Mouse (Mus musculus) neural tube, embryonic 15.5 days (tissue): ENCODE results near the gene Icmt. TPM values are rescaled to one million over a fixed set of nuclear protein-coding genes. Genes with fewer than 3 reads are reported as not detected.

Experiments used
- ATAC-seq: fragments of 200-750 bp; cut with Nextera tagmentation; 2 replicates; pipeline ENCODE4 v1.8.0; 2017; ENCODE audit warnings: mild to moderate bottlenecking, moderate TSS enrichment, moderate library complexity; ENCODE audit not compliant: low FRiP score
- H3K27ac ChIP-seq: fragments of 300-500 bp; sonication (generic); replicated peaks from 2 replicates; pipeline ENCODE4 v1.5.1; 2015; ENCODE audit warnings: mild to moderate bottlenecking, inconsistent platforms
- H3K27me3 ChIP-seq: fragments of 300-500 bp; sonication (generic); replicated peaks from 2 replicates; pipeline ENCODE4 v1.6.1; 2015; ENCODE audit warnings: inconsistent platforms
- H3K36me3 ChIP-seq: fragments of 300-500 bp; sonication (generic); 2 replicates; pipeline ENCODE4 v1.6.1; 2015; ENCODE audit warnings: inconsistent platforms
- H3K4me1 ChIP-seq: fragments of 300-500 bp; sonication (generic); 2 replicates; pipeline ENCODE4 v1.6.1; 2015; ENCODE audit warnings: inconsistent platforms
- H3K4me2 ChIP-seq: fragments of 300-500 bp; sonication (generic); 2 replicates; pipeline ENCODE4 v1.6.1; 2015; ENCODE audit warnings: inconsistent platforms, mild to moderate bottlenecking, moderate library complexity
- H3K4me3 ChIP-seq: fragments of 300-500 bp; sonication (generic); replicated peaks from 2 replicates; pipeline ENCODE4 v1.5.1; 2015; ENCODE audit warnings: mild to moderate bottlenecking, inconsistent platforms
- H3K9ac ChIP-seq: fragments of 300-500 bp; sonication (generic); replicated peaks from 2 replicates; pipeline ENCODE4 v1.6.1; 2015; ENCODE audit warnings: mild to moderate bottlenecking, inconsistent platforms
- H3K9me3 ChIP-seq: fragments of 300-500 bp; sonication (generic); replicated peaks from 2 replicates; pipeline ENCODE4 v1.6.1; 2016; ENCODE audit warnings: inconsistent platforms
- WGBS: fragments of 180-500 bp; shearing (Covaris S2); methylation state at CpG from one replicate; pipeline ENCODE4 v1.1.7; 2015; ENCODE audit warnings: mixed read lengths; 5-methylcytosine and 5-hydroxymethylcytosine counted together
- polyA plus RNA-seq: library from polyadenylated mRNA; unstranded; fragments of >200 nt; fragmentation: Nextera tagmentation; extraction: Ambion mirVana; gene quantifications from 2 replicates; pipeline ENCODE4 v1.2.1, GENCODE M21; 2015

Icmt gene
- polyA plus RNA-seq, 1 experiment from 2014 or later = 21.1 TPM

DNA sequence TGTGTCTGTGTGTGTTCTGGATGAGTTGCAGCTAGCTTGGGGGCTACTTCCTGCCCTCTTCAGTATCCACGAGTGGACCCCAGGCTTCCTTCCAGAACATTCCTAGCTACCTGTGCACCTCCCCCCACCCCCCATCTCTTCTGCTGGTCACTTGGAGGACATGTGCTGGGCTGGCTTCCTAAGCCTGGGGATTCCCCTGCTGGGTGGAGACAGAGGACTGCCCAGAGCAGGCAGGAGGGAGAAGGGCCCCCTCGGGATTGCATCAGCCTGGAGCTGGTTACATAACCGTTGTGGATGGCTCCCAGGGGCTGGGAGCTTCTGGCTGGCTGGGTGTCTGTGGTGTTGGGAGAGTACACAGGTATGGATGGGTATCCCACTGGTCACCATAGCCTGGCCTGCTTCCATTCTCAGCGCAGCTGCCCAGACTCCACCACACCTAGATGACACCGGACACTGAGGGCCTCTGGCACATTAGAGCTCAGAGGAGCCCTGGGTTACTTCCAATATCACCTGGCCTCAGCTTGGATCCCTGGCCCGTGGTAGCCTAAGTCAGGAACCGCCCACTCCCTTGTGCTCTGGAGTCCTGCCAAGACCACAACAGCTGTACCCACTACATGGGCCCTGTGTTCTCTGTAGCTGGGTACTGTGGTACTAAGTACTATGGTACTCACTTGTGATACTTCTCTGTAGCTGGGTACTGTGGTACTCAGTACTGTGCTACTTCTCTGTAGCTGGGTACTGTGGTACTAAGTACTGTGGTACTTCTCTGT, 48.3 kb downstream of the Icmt start:
- Histone ChIP-seq H3K27ac (no peak overlapping the region), H3K27me3 (peaks cover 11% of the 10 kb centered on the region), H3K4me1 (peaks cover 60% of the 10 kb centered on the region), H3K4me2 (no peak overlapping the region), H3K9me3 (no peaks in the 10 kb centered on the region), H3K9ac (no peak overlapping the region), H3K36me3 (no peaks in the 10 kb centered on the region), H3K4me3 (no peak overlapping the region)
- ATAC-seq = no peak
- WGBS = 57% methylated on average over 7 of the region's 7 CpGs

GRCm38 (mm10) chr4:152349837-152350381, 52.9 kb downstream of the Icmt start:
- Histone ChIP-seq H3K36me3 (peaks cover 16% of the 10 kb centered on the region; the same call in 1 of the 2 replicates), H3K27me3 (0 out of 2 replicates have a peak, but pooled peaks cover 11% of the 10 kb centered on the region), H3K9ac (0 out of 2 replicates have a peak overlapping the region, but pooled peaks have one; percentile 4), H3K27ac (peak overlapping the region; percentile 81), H3K4me2 (peak overlapping the region; percentile 49), H3K4me3 (peak overlapping the region; percentile 11; the same call in 1 of the 2 replicates), H3K9me3 (no peaks in the 10 kb centered on the region), H3K4me1 (peaks cover 51% of the 10 kb centered on the region)
- peak; percentile 62 for ATAC-seq
- under 1% methylated on average over 17 of the region's 17 CpGs for WGBS

- H3K4me3 ChIP-seq = no peak overlapping the region
- H3K36me3 ChIP-seq = peaks cover 20% of the 10 kb centered on the region; the same call in 1 of the 2 replicates
- peak overlapping the region; percentile 14; the same call in 1 of the 2 replicates for H3K9ac ChIP-seq
- WGBS = 27% methylated on average over 8 of the region's 8 CpGs
- no peaks in the 10 kb centered on the region for H3K9me3 ChIP-seq
- H3K4me1 ChIP-seq = peaks cover 45% of the 10 kb centered on the region
- peak overlapping the region; percentile 25 for H3K4me2 ChIP-seq
- H3K27me3 ChIP-seq = 0 out of 2 replicates have a peak, but pooled peaks cover 11% of the 10 kb centered on the region
- peak overlapping the region; percentile 81 for H3K27ac ChIP-seq
- ATAC-seq = no peak
These were observed 53.8 kb downstream of the Icmt start for GRCm38 (mm10) chr4:152350722-152351421.

DNA sequence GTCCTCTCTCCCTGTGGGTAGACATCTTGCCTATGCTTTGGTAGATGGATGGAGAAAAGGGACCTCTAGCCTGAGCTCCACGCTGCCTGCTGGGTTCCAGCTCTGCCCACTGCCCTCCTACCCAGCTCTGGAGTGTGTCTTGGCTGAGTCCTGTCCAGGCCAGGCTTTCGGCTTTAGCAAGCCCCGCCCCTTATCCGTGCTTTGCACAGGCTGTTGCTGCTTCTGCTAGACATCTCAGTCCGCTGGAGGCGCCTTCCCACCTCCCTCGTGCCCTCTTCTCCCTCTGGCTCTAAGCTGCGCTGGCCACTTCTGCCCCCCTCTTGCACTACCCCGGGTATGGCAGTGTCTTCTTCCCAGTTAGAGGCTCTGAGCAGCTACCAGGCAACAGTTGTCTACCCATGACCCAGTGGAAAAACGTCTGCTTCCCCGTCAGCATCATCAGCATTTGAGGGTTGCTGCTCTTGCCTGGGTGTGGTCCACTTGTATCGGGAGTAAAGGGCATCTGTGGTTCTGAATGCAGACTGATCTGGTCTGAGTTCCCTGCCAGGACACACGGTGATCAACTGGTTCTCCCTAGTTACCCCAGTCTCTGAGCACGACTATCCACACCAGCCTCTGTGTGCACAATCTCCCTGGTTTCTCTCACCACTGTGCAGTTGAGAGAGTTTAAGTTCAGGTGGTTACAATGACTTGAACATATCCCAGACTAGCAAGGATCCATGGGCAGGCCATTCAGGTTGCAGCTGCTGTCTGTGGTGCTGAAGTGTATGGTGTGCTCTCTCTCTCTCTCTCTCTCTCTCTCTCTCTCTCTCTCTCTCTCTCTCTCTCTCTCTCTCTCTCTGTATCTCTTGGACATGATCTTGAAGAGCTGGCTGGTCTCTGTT, 54.6 kb downstream of the Icmt start:
- Histone ChIP-seq H3K4me1 (peaks cover 45% of the 10 kb centered on the region), H3K27ac (0 out of 2 replicates have a peak overlapping the region, but pooled peaks have one; percentile 81), H3K4me3 (no peak overlapping the region), H3K9me3 (no peaks in the 10 kb centered on the region), H3K4me2 (peak overlapping the region; percentile 17; the same call in 1 of the 2 replicates), H3K27me3 (0 out of 2 replicates have a peak, but pooled peaks cover 12% of the 10 kb centered on the region), H3K36me3 (peaks cover 28% of the 10 kb centered on the region), H3K9ac (peak overlapping the region; percentile 14; the same call in 1 of the 2 replicates)
- peak; percentile 23 for ATAC-seq
- 11% methylated on average over 14 of the region's 14 CpGs for WGBS

- H3K9me3 ChIP-seq = no peaks in the 10 kb centered on the region
- H3K36me3 ChIP-seq = peaks cover 38% of the 10 kb centered on the region
- peaks cover 39% of the 10 kb centered on the region for H3K4me1 ChIP-seq
- no peak overlapping the region for H3K27ac ChIP-seq
- ATAC-seq = no peak
- H3K9ac ChIP-seq = no peak overlapping the region
- H3K4me2 ChIP-seq = no peak overlapping the region
- no peak overlapping the region for H3K4me3 ChIP-seq
- H3K27me3 ChIP-seq = 0 out of 2 replicates have a peak, but pooled peaks cover 11% of the 10 kb centered on the region
- WGBS = 66% methylated on average over 14 of the region's 14 CpGs
These were observed 57.0 kb downstream of the Icmt start for GRCm38 (mm10) chr4:152353886-152354637.

GRCm38 (mm10) chr4:152355672-152356071, 58.6 kb downstream of the Icmt start:
- Histone ChIP-seq H3K4me1 (peaks cover 26% of the 10 kb centered on the region), H3K9ac (no peak overlapping the region), H3K27me3 (peaks cover 16% of the 10 kb centered on the region; the same call in 1 of the 2 replicates), H3K4me3 (no peak overlapping the region), H3K36me3 (peaks cover 38% of the 10 kb centered on the region), H3K4me2 (no peak overlapping the region), H3K27ac (no peak overlapping the region), H3K9me3 (no peaks in the 10 kb centered on the region)
- WGBS = 80% methylated on average over 7 of the region's 7 CpGs
- no peak for ATAC-seq

Other genes with a start within 250 kb of the Icmt start
- gene Plekhg5, start 224.7 kb upstream of the Icmt start, polyA plus RNA-seq = 13.5 and 13.6 TPM in 2 replicates
- gene Tnfrsf25, start 181.3 kb upstream of the Icmt start, polyA plus RNA-seq = 1.2 and 2.4 TPM in 2 replicates
- gene Espn, start 144.9 kb upstream of the Icmt start, polyA plus RNA-seq = 0.31 and 3.3 TPM in 2 replicates
- not detected in 2 replicates for gene Hes2, start 138.4 kb upstream of the Icmt start, polyA plus RNA-seq
- 402 and 456 TPM in 2 replicates for gene Acot7, start 119.1 kb upstream of the Icmt start, polyA plus RNA-seq
- 17.7 and 20.8 TPM in 2 replicates for gene Gpr153, start 23.0 kb upstream of the Icmt start, polyA plus RNA-seq
- gene Hes3, start 5.6 kb upstream of the Icmt start, polyA plus RNA-seq = 0.19 and 0.29 TPM in 2 replicates
- 7.8 and 12.4 TPM in 2 replicates for gene Rnf207, start 21.8 kb downstream of the Icmt start, polyA plus RNA-seq
- 148 and 190 TPM in 2 replicates for gene Rpl22, start 28.5 kb downstream of the Icmt start, polyA plus RNA-seq
- gene Chd5, start 41.4 kb downstream of the Icmt start, polyA plus RNA-seq = 46.3 and 53.7 TPM in 2 replicates
- 4.9 and 5.4 TPM in 2 replicates for gene Nphp4, start 179.5 kb downstream of the Icmt start, polyA plus RNA-seq
- 37.1 and 50.5 TPM in 2 replicates for gene Kcnab2, start 180.6 kb downstream of the Icmt start, polyA plus RNA-seq